Mouse (Mus musculus) lung, embryonic 15.5 days (tissue): Measurements from ENCODE around the gene Ercc6l. TPM values are rescaled to one million over a fixed set of nuclear protein-coding genes. Genes with fewer than 3 reads are reported as not detected.

Experiments used
- ATAC-seq: fragments of 200-750 bp; cut with Nextera tagmentation; 2 replicates; pipeline ENCODE4 v1.8.0; 2017; ENCODE audit warnings: moderate number of reproducible peaks, borderline replicate concordance; ENCODE audit not compliant: low FRiP score, low TSS enrichment; ENCODE audit errors: extremely low read depth
- H3K27ac ChIP-seq: fragments of 300-500 bp; sonication (generic); 2 replicates; pipeline ENCODE4 v1.5.1; 2015; ENCODE audit warnings: moderate library complexity, mild to moderate bottlenecking, inconsistent platforms
- H3K27me3 ChIP-seq: fragments of 300-500 bp; sonication (generic); 2 replicates; pipeline ENCODE4 v1.6.1; 2015; ENCODE audit warnings: inconsistent platforms
- H3K36me3 ChIP-seq: fragments of 300-500 bp; sonication (generic); 2 replicates; pipeline ENCODE4 v1.6.1; 2015; ENCODE audit warnings: inconsistent platforms
- H3K4me1 ChIP-seq: fragments of 300-500 bp; sonication (generic); 2 replicates; pipeline ENCODE4 v1.6.1; 2015; ENCODE audit warnings: inconsistent platforms
- H3K4me2 ChIP-seq: fragments of 300-500 bp; sonication (generic); 2 replicates; pipeline ENCODE4 v1.6.1; 2015; ENCODE audit warnings: inconsistent platforms, mild to moderate bottlenecking, moderate library complexity
- H3K4me3 ChIP-seq: fragments of 300-500 bp; sonication (generic); 2 replicates; pipeline ENCODE4 v1.5.1; 2015; ENCODE audit warnings: mild to moderate bottlenecking, inconsistent platforms
- H3K9ac ChIP-seq: fragments of 300-500 bp; sonication (generic); 2 replicates; pipeline ENCODE4 v1.6.1; 2015; ENCODE audit warnings: inconsistent platforms
- H3K9me3 ChIP-seq: fragments of 300-500 bp; sonication (generic); 2 replicates; pipeline ENCODE4 v1.6.1; 2016; ENCODE audit warnings: inconsistent platforms
- WGBS: fragments of 180-500 bp; shearing (Covaris S2); methylation state at CpG from one replicate; pipeline ENCODE4 v1.1.7; 2015; 5-methylcytosine and 5-hydroxymethylcytosine counted together
- polyA plus RNA-seq: library from polyadenylated mRNA; unstranded; fragments of >200 nt; fragmentation: Nextera tagmentation; extraction: Ambion mirVana; gene quantifications from 2 replicates; pipeline ENCODE4 v1.2.1, GENCODE M21; 2015

The Ercc6l gene
- polyA plus RNA-seq, 1 experiment from 2014 or later, result 17.1 TPM

GRCm38 (mm10) chrX:102101886-102102285 lies 55.0 kb downstream of the Ercc6l start:
- Histone ChIP-seq H3K27ac (no peak overlapping the region), H3K36me3 (no peaks in the 10 kb centered on the region), H3K4me1 (no peaks in the 10 kb centered on the region), H3K9ac (no peak overlapping the region), H3K4me2 (no peak overlapping the region), H3K9me3 (no peaks in the 10 kb centered on the region), H3K27me3 (peaks cover 3% of the 10 kb centered on the region; the same call in 1 of the 2 replicates), H3K4me3 (no peak overlapping the region)
- no peak for ATAC-seq
- WGBS, result 53% methylated on average over 7 of the region's 7 CpGs

- no peak for ATAC-seq
Observed at GRCm38 (mm10) chrX:102094381-102094904, 62.4 kb downstream of the Ercc6l start.

More at GRCm38 (mm10) chrX:102094381-102094904, 62.4 kb downstream of the Ercc6l start:
- Histone ChIP-seq H3K4me1 (no peaks in the 10 kb centered on the region), H3K9me3 (no peaks in the 10 kb centered on the region), H3K9ac (no peak overlapping the region), H3K36me3 (no peaks in the 10 kb centered on the region), H3K27me3 (peaks cover 6% of the 10 kb centered on the region; the same call in 1 of the 2 replicates), H3K4me3 (no peak overlapping the region), H3K4me2 (no peak overlapping the region), H3K27ac (no peak overlapping the region)
- WGBS, result 63% methylated on average over 7 of the region's 7 CpGs

Other genes starting within 250 kb of the Ercc6l start
- 2.0 and 2.3 TPM in 2 replicates for gene Rtl5, start 85.8 kb downstream of the Ercc6l start, polyA plus RNA-seq
- 59.6 and 64.8 TPM in 2 replicates for gene Pin4, start 37.6 kb downstream of the Ercc6l start, polyA plus RNA-seq
- 801 and 804 TPM in 2 replicates for gene Rps4x, start 32.3 kb upstream of the Ercc6l start, polyA plus RNA-seq
- gene Cited1, start 95.1 kb upstream of the Ercc6l start, polyA plus RNA-seq, result 18.5 and 20.4 TPM in 2 replicates